Mouse (Mus musculus): ENCODE measurements at regions not wholly inside any gene's neighbourhood (a gene's known extent, or its start where the extent isn't known, plus 50 kb on each side); places are given as distances from the start of the nearest gene placed in this dataset.

DNA sequence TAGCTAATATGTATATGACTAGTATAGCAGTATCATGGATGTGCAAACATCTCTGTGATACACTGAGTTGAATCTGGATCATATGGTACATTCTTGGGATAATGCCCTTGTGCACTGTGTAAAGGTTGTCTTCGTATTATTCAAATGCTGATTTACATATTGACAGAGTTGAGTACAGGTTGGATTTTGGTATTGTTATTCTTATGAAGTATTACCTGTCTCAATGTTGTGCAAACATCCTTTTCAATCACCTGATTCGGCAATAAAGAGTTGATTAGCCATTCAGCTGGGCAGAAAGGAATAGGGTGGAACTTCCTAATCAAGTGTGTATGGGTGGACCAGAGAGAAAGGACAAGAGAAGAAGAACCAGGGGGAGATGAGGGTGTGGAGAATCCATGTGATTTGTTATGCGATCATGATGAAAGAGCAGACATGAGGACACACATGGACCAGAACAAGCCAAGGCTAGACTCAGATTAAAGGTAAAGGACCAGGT, 2644.0 kb downstream of the Gm37988 start:
- TF ChIP-seq EP300 (IDR thresholded peaks at IDR 0.05; ENCODE audit: low read length), result no peak
- no peak for TF ChIP-seq POLR2A (IDR thresholded peaks at IDR 0.05; ENCODE audit: low read depth, low read length)
- no peak for TF ChIP-seq RCOR1 (conservative IDR thresholded peaks at IDR 0.05; ENCODE audit: low read depth, low read length)
- TF ChIP-seq RAD21 (IDR thresholded peaks at IDR 0.05; ENCODE audit: low read depth, low read length), result no peak
